Mouse (Mus musculus) brain, embryonic 14.5 days (tissue): ENCODE measurements around the gene Ahcyl1.

Source experiments
- CTCF ChIP-seq: fragments of 200-500 bp; IDR thresholded peaks from 2 replicates; pipeline ENCODE4 v1.5.1; 2012; ENCODE audit warnings: inconsistent platforms, mild to moderate bottlenecking, moderate library complexity, borderline replicate concordance; ENCODE audit not compliant: insufficient read depth, insufficient read length; ENCODE audit errors: extremely low read depth
- POLR2A ChIP-seq: fragments of 200-500 bp; IDR thresholded peaks from 2 replicates; pipeline ENCODE4 v1.6.1; 2012; ENCODE audit warnings: mild to moderate bottlenecking, inconsistent platforms, borderline replicate concordance; ENCODE audit not compliant: poor library complexity, insufficient read depth, insufficient read length, severe bottlenecking; ENCODE audit errors: extremely low read depth

GRCm38 (mm10) chr3:107626751-107627150, 69.6 kb downstream of the Ahcyl1 start:
- no peak for TF ChIP-seq CTCF
- no peak for TF ChIP-seq POLR2A
